Mouse (Mus musculus) forebrain, embryonic 15.5 days (tissue): ENCODE data around the gene Impdh1. TPM values are rescaled to one million over a fixed set of nuclear protein-coding genes. Genes with fewer than 3 reads are reported as not detected.
A peak's percentile ranks its signal among the peaks of the same experiment; 100 is the strongest.

Experiments
- ATAC-seq: fragments of 200-750 bp; cut with Nextera tagmentation; replicated peaks from 2 replicates; pipeline ENCODE4 v1.8.0; 2017; ENCODE audit warnings: mild to moderate bottlenecking, moderate TSS enrichment, moderate library complexity
- H3K27ac ChIP-seq: fragments of 300-500 bp; sonication (generic); replicated peaks from 2 replicates; pipeline ENCODE4 v1.5.1; 2015; ENCODE audit warnings: mild to moderate bottlenecking, inconsistent platforms
- H3K27me3 ChIP-seq: fragments of 300-500 bp; sonication (generic); 2 replicates; pipeline ENCODE4 v1.6.1; 2015; ENCODE audit warnings: inconsistent platforms
- H3K36me3 ChIP-seq: fragments of 300-500 bp; sonication (generic); 2 replicates; pipeline ENCODE4 v1.6.1; 2015; ENCODE audit warnings: mild to moderate bottlenecking, inconsistent platforms
- H3K4me1 ChIP-seq: fragments of 300-500 bp; sonication (generic); 2 replicates; pipeline ENCODE4 v1.6.1; 2015; ENCODE audit warnings: inconsistent platforms
- H3K4me2 ChIP-seq: fragments of 300-500 bp; sonication (generic); replicated peaks from 2 replicates; pipeline ENCODE4 v1.6.1; 2015; ENCODE audit warnings: mild to moderate bottlenecking, inconsistent platforms
- H3K4me3 ChIP-seq: fragments of 300-500 bp; sonication (generic); 2 replicates; pipeline ENCODE4 v1.5.1; 2015; ENCODE audit warnings: mild to moderate bottlenecking, inconsistent platforms
- H3K9ac ChIP-seq: fragments of 300-500 bp; sonication (generic); replicated peaks from 2 replicates; pipeline ENCODE4 v1.6.1; 2015; ENCODE audit warnings: mild to moderate bottlenecking, inconsistent platforms
- H3K9me3 ChIP-seq: fragments of 300-500 bp; sonication (generic); 2 replicates; pipeline ENCODE4 v1.6.1; 2016; ENCODE audit warnings: inconsistent platforms
- WGBS: fragments of 180-500 bp; shearing (Covaris S2); methylation state at CpG from one replicate; pipeline ENCODE4 v1.1.7; 2015; ENCODE audit warnings: mixed read lengths; 5-methylcytosine and 5-hydroxymethylcytosine counted together
- polyA plus RNA-seq: library from polyadenylated mRNA; unstranded; fragments of >200 nt; fragmentation: Nextera tagmentation; extraction: Ambion mirVana; gene quantifications from 2 replicates; pipeline ENCODE4 v1.2.1, GENCODE M21; 2015

Impdh1 gene
- polyA plus RNA-seq, 1 experiment from 2014 or later = 57.3 TPM

GRCm38 (mm10) chr6:29211146-29211545 lies 5.0 kb downstream of the Impdh1 start:
- Histone ChIP-seq H3K4me2 (peak overlapping the region; percentile 77), H3K9ac (peak overlapping the region; percentile 74), H3K4me3 (peak overlapping the region; percentile 78), H3K36me3 (peaks cover 7% of the 10 kb centered on the region; the same call in 1 of the 2 replicates), H3K9me3 (no peaks in the 10 kb centered on the region), H3K4me1 (peaks cover 41% of the 10 kb centered on the region), H3K27me3 (peaks cover 12% of the 10 kb centered on the region; the same call in 1 of the 2 replicates), H3K27ac (0 out of 2 replicates have a peak overlapping the region, but pooled peaks have one; percentile 77)
- WGBS = 34% methylated on average over 7 of the region's 7 CpGs
- no peak for ATAC-seq

- Histone ChIP-seq H3K4me1 (peaks cover 35% of the 10 kb centered on the region), H3K4me2 (0 out of 2 replicates have a peak overlapping the region, but pooled peaks have one; percentile 5)
- whole genome bisulfite sequencing = 90% methylated on average over 9 of the region's 9 CpGs
These were observed 5.8 kb downstream of the Impdh1 start for GRCm38 (mm10) chr6:29210231-29210936.

GRCm38 (mm10) chr6:29208178-29208577 lies 8.0 kb downstream of the Impdh1 start:
- Histone ChIP-seq H3K36me3 (peaks cover 18% of the 10 kb centered on the region; the same call in 1 of the 2 replicates), H3K27ac (no peak overlapping the region), H3K4me3 (no peak overlapping the region), H3K9me3 (no peaks in the 10 kb centered on the region), H3K4me2 (no peak overlapping the region), H3K27me3 (no peaks in the 10 kb centered on the region), H3K4me1 (peaks cover 21% of the 10 kb centered on the region), H3K9ac (no peak overlapping the region)
- 83% methylated on average over 5 of the region's 5 CpGs for WGBS
- no peak for ATAC-seq

More at GRCm38 (mm10) chr6:29210231-29210936, 5.8 kb downstream of the Impdh1 start:
- H3K27ac ChIP-seq = no peak overlapping the region
- no peak for ATAC-seq
- H3K9me3 ChIP-seq = no peaks in the 10 kb centered on the region
- H3K27me3 ChIP-seq = peaks cover 12% of the 10 kb centered on the region; the same call in 1 of the 2 replicates
- H3K4me3 ChIP-seq = no peak overlapping the region
- H3K9ac ChIP-seq = no peak overlapping the region
- peaks cover 9% of the 10 kb centered on the region; the same call in 1 of the 2 replicates for H3K36me3 ChIP-seq

DNA sequence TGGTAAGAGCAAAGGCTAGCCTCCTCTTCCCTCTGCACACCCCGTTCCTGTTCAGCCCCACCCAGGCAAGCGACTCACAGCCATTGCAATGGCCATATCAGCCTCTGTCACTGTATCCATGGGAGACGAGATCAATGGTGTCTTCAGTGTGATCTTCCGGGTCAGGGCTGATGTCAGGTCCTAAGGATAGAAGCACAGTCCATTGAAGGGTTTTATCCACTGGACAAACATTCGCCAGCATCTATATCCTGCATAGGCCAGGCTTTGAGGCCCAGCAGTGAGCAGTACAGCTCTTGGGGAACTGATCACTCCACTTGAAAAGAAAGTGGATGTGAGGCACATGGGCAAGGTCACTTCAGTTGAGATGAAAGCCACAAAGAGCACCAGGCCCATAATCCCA lies 9.1 kb downstream of the Impdh1 start:
- Histone ChIP-seq H3K9me3 (no peaks in the 10 kb centered on the region), H3K36me3 (peaks cover 23% of the 10 kb centered on the region; the same call in 1 of the 2 replicates), H3K4me1 (peaks cover 15% of the 10 kb centered on the region), H3K9ac (no peak overlapping the region), H3K27ac (no peak overlapping the region), H3K27me3 (no peaks in the 10 kb centered on the region), H3K4me2 (no peak overlapping the region), H3K4me3 (no peak overlapping the region)
- WGBS = 86% methylated on average over 5 of the region's 5 CpGs
- no peak for ATAC-seq

DNA sequence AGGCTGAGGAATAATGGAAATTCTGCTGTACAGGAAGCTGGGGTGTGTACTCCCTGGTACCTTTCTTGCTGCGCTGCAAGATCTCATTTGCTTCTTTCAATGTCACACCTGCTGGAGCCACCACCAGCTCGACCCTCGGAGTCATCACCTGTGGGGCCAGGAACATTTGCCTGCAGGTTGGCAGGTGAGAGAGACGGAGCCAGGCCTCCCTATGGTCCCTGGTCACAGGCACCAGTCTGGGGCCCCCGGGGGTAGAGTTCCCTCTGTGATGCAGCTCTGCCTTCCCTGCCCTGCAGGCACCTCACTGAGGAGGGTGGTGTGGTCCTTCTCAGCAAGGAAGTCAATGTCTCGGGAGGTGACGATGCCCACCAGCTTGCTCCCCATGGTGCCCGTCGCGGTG lies 10.2 kb downstream of the Impdh1 start:
- H3K4me2 ChIP-seq = no peak overlapping the region
- H3K4me1 ChIP-seq = peaks cover 10% of the 10 kb centered on the region
- no peaks in the 10 kb centered on the region for H3K27me3 ChIP-seq
- 93% methylated on average over 10 of the region's 10 CpGs for WGBS
- H3K9me3 ChIP-seq = no peaks in the 10 kb centered on the region
- no peak overlapping the region for H3K9ac ChIP-seq
- peaks cover 26% of the 10 kb centered on the region for H3K36me3 ChIP-seq
- no peak for ATAC-seq
- no peak overlapping the region for H3K4me3 ChIP-seq
- H3K27ac ChIP-seq = no peak overlapping the region

- peaks cover 3% of the 10 kb centered on the region for H3K4me1 ChIP-seq
- H3K4me2 ChIP-seq = no peak overlapping the region
- H3K9ac ChIP-seq = no peak overlapping the region
- H3K9me3 ChIP-seq = no peaks in the 10 kb centered on the region
- no peak overlapping the region for H3K27ac ChIP-seq
- H3K27me3 ChIP-seq = no peaks in the 10 kb centered on the region
- ATAC-seq = peak; percentile 31; the same call in 1 of the 2 replicates
- H3K36me3 ChIP-seq = peaks cover 33% of the 10 kb centered on the region
- 54% methylated on average over 15 of the region's 15 CpGs for WGBS
- H3K4me3 ChIP-seq = no peak overlapping the region
These were observed 11.1 kb downstream of the Impdh1 start for GRCm38 (mm10) chr6:29204932-29205614.

GRCm38 (mm10) chr6:29203861-29204585 lies 12.1 kb downstream of the Impdh1 start:
- peaks cover 33% of the 10 kb centered on the region for H3K36me3 ChIP-seq

DNA sequence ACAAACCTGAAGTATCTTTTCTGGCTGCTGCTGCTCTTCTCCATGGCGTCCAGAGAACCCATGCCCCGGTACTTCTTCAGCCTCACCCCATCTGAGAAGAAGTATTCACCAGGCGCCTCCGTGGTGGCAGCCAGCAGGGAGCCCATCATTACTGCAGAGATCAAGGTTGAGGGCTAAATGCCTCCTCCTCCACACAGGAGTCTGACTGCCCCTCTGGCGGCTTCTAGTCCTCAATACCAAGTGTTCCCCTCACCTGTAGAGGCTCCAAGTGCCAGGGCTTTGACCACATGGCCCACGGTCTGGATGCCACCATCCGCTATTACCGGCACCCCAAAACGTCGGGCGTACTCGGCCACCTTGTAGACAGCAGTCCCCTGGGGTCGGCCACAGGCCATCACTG lies 13.1 kb downstream of the Impdh1 start:
- Histone ChIP-seq H3K9me3 (no peaks in the 10 kb centered on the region), H3K27ac (no peak overlapping the region), H3K36me3 (peaks cover 33% of the 10 kb centered on the region), H3K27me3 (no peaks in the 10 kb centered on the region), H3K4me2 (no peak overlapping the region), H3K9ac (no peak overlapping the region), H3K4me1 (peaks cover 10% of the 10 kb centered on the region), H3K4me3 (no peak overlapping the region)
- no peak for ATAC-seq
- 92% methylated on average over 13 of the region's 13 CpGs for WGBS

More at GRCm38 (mm10) chr6:29203861-29204585, 12.1 kb downstream of the Impdh1 start:
- Histone ChIP-seq H3K27me3 (no peaks in the 10 kb centered on the region), H3K9me3 (no peaks in the 10 kb centered on the region), H3K9ac (no peak overlapping the region), H3K27ac (no peak overlapping the region), H3K4me1 (peaks cover 2% of the 10 kb centered on the region), H3K4me2 (no peak overlapping the region), H3K4me3 (no peak overlapping the region)
- no peak for ATAC-seq
- 93% methylated on average over 6 of the region's 6 CpGs for WGBS

- no peak overlapping the region for H3K4me2 ChIP-seq
- H3K27ac ChIP-seq = no peak overlapping the region
- H3K9ac ChIP-seq = no peak overlapping the region
- WGBS = 81% methylated on average over 7 of the region's 8 CpGs
- H3K36me3 ChIP-seq = peaks cover 33% of the 10 kb centered on the region
- no peak for ATAC-seq
- H3K4me1 ChIP-seq = peaks cover 10% of the 10 kb centered on the region
- no peaks in the 10 kb centered on the region for H3K27me3 ChIP-seq
- H3K4me3 ChIP-seq = no peak overlapping the region
- H3K9me3 ChIP-seq = no peaks in the 10 kb centered on the region
These were observed 14.2 kb downstream of the Impdh1 start for GRCm38 (mm10) chr6:29201988-29202387.

DNA sequence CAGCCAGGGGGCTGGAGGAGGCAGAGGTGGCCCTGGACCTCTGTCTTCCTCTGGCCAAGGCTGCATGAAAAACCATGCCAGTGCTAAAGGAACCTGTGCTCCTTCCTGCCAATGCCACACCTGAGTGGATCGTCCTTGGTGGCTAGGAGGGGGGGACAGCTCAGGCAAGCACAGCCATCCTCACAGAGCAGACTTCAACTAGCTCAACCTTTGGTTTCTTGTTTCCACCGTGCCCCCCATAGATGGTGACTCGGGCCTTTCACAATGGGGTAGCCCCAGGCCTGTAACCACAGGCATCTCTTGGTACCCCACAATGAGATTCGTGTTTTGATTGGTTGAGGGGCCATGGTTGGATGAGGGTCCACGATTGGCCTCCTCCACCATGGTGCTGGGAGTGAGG lies 14.8 kb downstream of the Impdh1 start:
- WGBS = 94% methylated on average over 5 of the region's 5 CpGs
- no peak for ATAC-seq
- H3K36me3 ChIP-seq = peaks cover 28% of the 10 kb centered on the region

GRCm38 (mm10) chr6:29200496-29200895 lies 15.7 kb downstream of the Impdh1 start:
- peaks cover 24% of the 10 kb centered on the region for H3K36me3 ChIP-seq

More for the DNA sequence above, 14.8 kb downstream of the Impdh1 start:
- H3K9me3 ChIP-seq = no peaks in the 10 kb centered on the region
- peaks cover 10% of the 10 kb centered on the region for H3K4me1 ChIP-seq
- no peaks in the 10 kb centered on the region for H3K27me3 ChIP-seq
- H3K4me3 ChIP-seq = no peak overlapping the region
- H3K9ac ChIP-seq = no peak overlapping the region
- no peak overlapping the region for H3K4me2 ChIP-seq
- no peak overlapping the region for H3K27ac ChIP-seq

More at GRCm38 (mm10) chr6:29200496-29200895, 15.7 kb downstream of the Impdh1 start:
- 64% methylated on average over 3 of the region's 3 CpGs for WGBS
- no peaks in the 10 kb centered on the region for H3K27me3 ChIP-seq
- no peak for ATAC-seq
- H3K4me3 ChIP-seq = no peak overlapping the region
- H3K4me1 ChIP-seq = peaks cover 10% of the 10 kb centered on the region
- H3K9ac ChIP-seq = no peak overlapping the region
- H3K9me3 ChIP-seq = no peaks in the 10 kb centered on the region
- no peak overlapping the region for H3K27ac ChIP-seq
- no peak overlapping the region for H3K4me2 ChIP-seq
